Mouse (Mus musculus): ENCODE measurements around the gene Zfp949.
"Not testable (repeated sequence)": the region's sequence is repeated elsewhere in the genome, so short reads cannot be mapped to it uniquely, and the experiment has no call there.

DNA sequence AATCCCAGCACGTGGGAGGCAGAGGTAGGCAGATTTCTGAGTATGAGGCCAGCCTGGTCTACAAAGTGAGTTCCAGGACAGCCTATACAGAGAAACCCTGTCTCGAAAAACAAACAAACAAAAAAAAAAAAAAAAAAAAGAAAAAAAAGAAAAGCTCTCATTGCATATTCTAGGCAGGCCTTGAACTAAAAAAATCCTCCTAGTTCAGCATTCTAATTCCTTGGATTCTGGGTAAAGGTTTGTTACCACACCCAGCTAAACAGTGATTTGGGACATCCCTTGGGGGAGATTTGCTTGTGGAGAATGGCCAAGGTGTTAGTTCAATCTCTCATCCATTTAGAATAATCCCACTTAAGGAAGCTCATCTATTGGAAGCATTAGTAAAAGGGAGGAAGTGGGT, 32.8 kb downstream of the Zfp949 start, which contains the start of gene Trim43a:
- TF ChIP-seq CTCF (IDR thresholded peaks at IDR 0.05; ENCODE audit: borderline replicate concordance, control insufficient read depth, extremely low read depth, insufficient read depth, low read length, poor library complexity); POLR2A (IDR thresholded peaks at IDR 0.05; ENCODE audit: control insufficient read depth, extremely low read depth, insufficient read depth, low read length, poor library complexity): not testable (repeated sequence)
